Comparison of ENCODE assay signal across 8 mouse cellular contexts in genomic region chr4:117041283-117041721, GRCm38 (mm10). TPM values are rescaled to one million over a fixed set of nuclear protein-coding genes. Genes with fewer than 3 reads are reported as not detected.
DNase-seq lines count a peak whose midpoint lies in the region; ATAC-seq lines count a peak whose summit lies in the region.

No protein-coding gene starts in this region.

- H3K9me3 ChIP-seq in heart, embryonic 11.5 days (replicated peaks; ENCODE audit: control insufficient read depth, low read length): no peaks in the 10 kb centered on the region

- no peak overlapping the region for H3K9ac ChIP-seq in heart, embryonic 11.5 days (ENCODE audit: low read depth, low read length)

- H3K27me3 ChIP-seq in heart, embryonic 11.5 days (ENCODE audit: control insufficient read depth, insufficient read depth, low read length): no peaks in the 10 kb centered on the region

- 53% methylated on average over 4 of the region's 4 CpGs for WGBS in heart, embryonic 11.5 days (ENCODE audit: insufficient replicate concordance)

- no peak for ATAC-seq in heart, embryonic 11.5 days (replicated peaks; ENCODE audit: insufficient number of reproducible peaks, low FRiP score, low TSS enrichment)
- no peak for ATAC-seq in erythroblast, adult 5-6 weeks (replicated peaks; ENCODE audit: low FRiP score, poor library complexity, severe bottlenecking)
- ATAC-seq in activated CD4-positive, CD25-positive, alpha-beta regulatory T cell, adult 4 months: no peak

- H3K4me1 ChIP-seq in heart, embryonic 11.5 days (ENCODE audit: control insufficient read depth, insufficient read depth, low read length): no peaks in the 10 kb centered on the region

- no peak overlapping the region for H3K4me2 ChIP-seq in heart, embryonic 11.5 days

- H3K4me3 ChIP-seq in heart, embryonic 11.5 days (ENCODE audit: low read depth, low read length): no peak overlapping the region

- H3K27ac ChIP-seq in heart, embryonic 11.5 days (ENCODE audit: low read depth, low read length): no peak overlapping the region

- no peaks in the 10 kb centered on the region for H3K36me3 ChIP-seq in heart, embryonic 11.5 days (ENCODE audit: control insufficient read depth, insufficient read depth, low read length)

- DNase-seq in heart, adult 18-20 months: peak; percentile 85 to 90
- peak; percentile 27 to 36 for DNase-seq in cerebellum, adult 18-20 months
- DNase-seq in gonadal fat pad, adult 2 months (ENCODE audit: low read depth): peak; percentile 47
- peak; percentile 79 for DNase-seq in kidney, adult 9 months
- DNase-seq in lung, postnatal 36 days: peak; percentile 94

RNA-seq across cellular contexts. Expression of gene Eif2b3, which starts 22.1 kb away (rescaled TPM):
- total RNA-seq in heart, adult 18-20 months (2021): 10 to 100 TPM; 16.5 to 16.8 TPM
- 34.1 and 36.9 TPM in 2 replicates for polyA plus RNA-seq in heart, embryonic 11.5 days (2014; fragmentation: Nextera tagmentation; extraction: Ambion mirVana)
- polyA plus RNA-seq in gonadal fat pad, adult 2 months (2012; rRNA removed): 13.2 and 18.3 TPM in 2 replicates
- total RNA-seq in erythroblast, adult 5-6 weeks (2015; ENCODE audit: low replicate concordance): 11.9 and 20.1 TPM in 2 replicates
- 7.2 and 10.0 TPM in 2 replicates for total RNA-seq in erythroblast, adult 5-6 weeks (2017; ENCODE audit: low replicate concordance)
- 10 to 100 TPM; 28.4 to 29.5 TPM for polyA plus RNA-seq in activated CD4-positive, CD25-positive, alpha-beta regulatory T cell, adult 4 months (2017; shearing (Covaris generic))

RNA-seq across cellular contexts. Expression of gene Hectd3, which starts 46.2 kb away (rescaled TPM):
- 10 to 100 TPM; 16.8 to 19.8 TPM for total RNA-seq in heart, adult 18-20 months (2021)
- polyA plus RNA-seq in heart, embryonic 11.5 days (2014; fragmentation: Nextera tagmentation; extraction: Ambion mirVana): 4.3 and 6.4 TPM in 2 replicates
- 35.8 and 47.2 TPM in 2 replicates for polyA plus RNA-seq in gonadal fat pad, adult 2 months (2012; rRNA removed)
- 5.8 and 7.9 TPM in 2 replicates for total RNA-seq in erythroblast, adult 5-6 weeks (2015; ENCODE audit: low replicate concordance)
- 7.8 and 12.3 TPM in 2 replicates for total RNA-seq in erythroblast, adult 5-6 weeks (2017; ENCODE audit: low replicate concordance)
- 1 to 10 TPM; 6.5 to 7.2 TPM for polyA plus RNA-seq in activated CD4-positive, CD25-positive, alpha-beta regulatory T cell, adult 4 months (2017; shearing (Covaris generic))

RNA-seq across cellular contexts. Expression of gene Urod, which starts 47.1 kb away (rescaled TPM):
- 10 to 100 TPM; 82.6 to 93.6 TPM for total RNA-seq in heart, adult 18-20 months (2021)
- 123 and 140 TPM in 2 replicates for polyA plus RNA-seq in heart, embryonic 11.5 days (2014; fragmentation: Nextera tagmentation; extraction: Ambion mirVana)
- 125 and 141 TPM in 2 replicates for polyA plus RNA-seq in gonadal fat pad, adult 2 months (2012; rRNA removed)
- total RNA-seq in erythroblast, adult 5-6 weeks (2015; ENCODE audit: low replicate concordance): 731 and 769 TPM in 2 replicates
- 989 and 1,487 TPM in 2 replicates for total RNA-seq in erythroblast, adult 5-6 weeks (2017; ENCODE audit: low replicate concordance)
- polyA plus RNA-seq in activated CD4-positive, CD25-positive, alpha-beta regulatory T cell, adult 4 months (2017; shearing (Covaris generic)): 10 to 100 TPM; 72.8 to 88.2 TPM

RNA-seq across cellular contexts. Expression of gene Ptch2, which starts 54.6 kb away (rescaled TPM):
- under 1 TPM; 0.39 to 0.40 TPM for total RNA-seq in heart, adult 18-20 months (2021)
- 2.2 and 2.4 TPM in 2 replicates for polyA plus RNA-seq in heart, embryonic 11.5 days (2014; fragmentation: Nextera tagmentation; extraction: Ambion mirVana)
- polyA plus RNA-seq in gonadal fat pad, adult 2 months (2012; rRNA removed): 44.5 and 48.7 TPM in 2 replicates
- 0.19 and 0.21 TPM in 2 replicates for total RNA-seq in erythroblast, adult 5-6 weeks (2015; ENCODE audit: low replicate concordance)
- 0.09 TPM in 1 of 2 replicates, not detected in the other for total RNA-seq in erythroblast, adult 5-6 weeks (2017; ENCODE audit: low replicate concordance)
- polyA plus RNA-seq in activated CD4-positive, CD25-positive, alpha-beta regulatory T cell, adult 4 months (2017; shearing (Covaris generic)): not detected

Comparison
In these comparisons a context has a peak if more than half of its experiments do, and no peak if none do; other contexts are left out.
1. DNase-seq: peak in every context shown above with its lines; median percentile 94 in lung, postnatal 36 days; 88 in heart, adult 18-20 months; 79 in kidney, adult 9 months; 47 in gonadal fat pad, adult 2 months; 32 in cerebellum, adult 18-20 months.